Mouse (Mus musculus): ENCODE measurements around the gene Kynu. TPM values are rescaled to one million over a fixed set of nuclear protein-coding genes. Genes with fewer than 3 reads are reported as not detected.

The Kynu gene
- polyA plus RNA-seq, 2 experiments from 2014 or later, result 0.57 to 1.00 TPM

- no peak for ATAC-seq
These were observed 114.5 kb downstream of the Kynu start for GRCm38 (mm10) chr2:43669588-43669987.

DNA sequence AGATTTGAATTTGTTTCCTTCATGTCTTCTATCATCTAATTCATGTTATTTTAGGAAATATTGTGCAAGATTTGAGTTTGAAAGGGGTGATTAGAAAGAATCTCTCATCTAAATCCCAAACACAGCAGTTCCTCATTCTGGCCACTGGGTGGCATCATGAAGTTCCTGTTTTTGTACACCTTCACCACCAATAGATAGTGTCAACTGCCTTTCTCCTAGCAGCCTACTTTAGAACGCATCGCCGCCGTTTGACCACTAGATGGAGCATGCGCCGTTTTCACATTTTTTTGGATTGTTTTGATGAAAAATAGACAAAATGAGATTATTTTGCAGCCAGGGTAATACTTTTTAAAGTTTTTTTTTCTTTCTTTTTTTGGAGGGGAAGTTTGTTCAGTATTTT is 118.5 kb downstream of the Kynu start:
- ATAC-seq, result peak; percentile 100

- ATAC-seq, result no peak
These were observed 119.0 kb downstream of the Kynu start for GRCm38 (mm10) chr2:43674098-43674497.

- ATAC-seq, result no peak
These were observed 120.1 kb downstream of the Kynu start for GRCm38 (mm10) chr2:43675277-43675676.

DNA sequence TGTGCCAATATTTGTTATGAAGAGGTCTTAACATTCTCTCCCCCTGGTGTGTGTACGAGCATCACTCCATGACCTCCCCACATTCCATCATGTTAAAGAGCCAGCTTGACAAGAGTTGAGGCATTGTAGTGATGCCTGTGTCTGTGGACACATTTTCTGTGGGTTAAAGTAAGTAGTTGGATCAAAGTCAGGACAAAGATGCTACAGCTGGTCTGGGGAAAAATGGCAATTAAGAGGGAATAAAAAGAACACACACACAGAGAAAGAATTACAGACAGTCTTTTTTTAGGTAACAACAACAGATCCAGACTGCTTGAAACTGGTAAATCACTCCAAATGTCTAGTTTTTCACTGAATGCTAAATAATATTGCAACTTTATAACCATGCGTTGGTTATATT is 135.3 kb downstream of the Kynu start:
- no peak for ATAC-seq

DNA sequence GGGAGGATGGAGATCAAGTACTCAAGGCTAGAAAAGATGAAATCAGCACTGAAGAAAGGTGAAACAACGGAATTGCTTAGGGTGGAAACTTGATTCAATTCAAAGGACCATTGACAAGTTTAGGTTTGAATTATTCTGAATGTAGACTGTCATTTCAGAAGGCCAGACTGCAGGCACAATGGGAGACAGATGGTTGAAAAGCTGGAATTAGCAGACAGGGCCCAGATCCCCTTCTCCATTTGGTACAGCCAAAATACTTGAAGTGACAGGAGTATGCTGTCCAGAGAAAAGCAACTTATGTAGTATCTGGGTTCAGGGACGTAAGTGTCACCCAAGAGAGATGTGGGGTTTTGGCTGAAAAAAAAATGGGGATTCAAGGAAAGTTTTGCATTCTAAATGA is 136.2 kb downstream of the Kynu start:
- ATAC-seq, result no peak

- no peak for ATAC-seq
These were observed 140.5 kb downstream of the Kynu start for GRCm38 (mm10) chr2:43695635-43696034.

DNA sequence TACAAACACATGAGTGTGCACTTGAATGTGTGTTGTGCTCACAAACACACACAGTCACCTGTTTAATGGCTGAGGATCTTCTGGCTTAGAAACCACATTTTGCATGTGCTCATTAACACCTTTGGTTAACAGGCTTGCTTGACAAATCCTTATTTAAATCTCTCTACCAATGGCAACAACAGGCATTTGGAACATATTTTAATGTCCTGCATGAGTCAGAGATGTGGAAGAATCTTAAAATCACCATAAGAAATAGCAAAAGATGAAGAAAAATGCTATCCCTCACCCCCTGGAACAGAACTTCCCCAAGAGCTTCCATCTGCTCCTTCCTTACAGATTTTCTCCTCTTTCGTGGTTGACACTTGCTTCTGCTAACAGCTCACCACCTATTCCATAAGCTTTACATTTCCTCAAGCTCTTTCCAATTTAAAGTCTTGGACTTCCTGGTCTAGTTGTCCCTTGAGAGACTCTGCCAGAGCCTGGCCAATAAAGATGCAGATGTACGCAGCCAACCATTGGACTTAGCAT is 157.5 kb downstream of the Kynu start:
- ATAC-seq, result no peak

- ATAC-seq, result peak; percentile 63
These were observed 167.4 kb downstream of the Kynu start for GRCm38 (mm10) chr2:43722446-43723103.

DNA sequence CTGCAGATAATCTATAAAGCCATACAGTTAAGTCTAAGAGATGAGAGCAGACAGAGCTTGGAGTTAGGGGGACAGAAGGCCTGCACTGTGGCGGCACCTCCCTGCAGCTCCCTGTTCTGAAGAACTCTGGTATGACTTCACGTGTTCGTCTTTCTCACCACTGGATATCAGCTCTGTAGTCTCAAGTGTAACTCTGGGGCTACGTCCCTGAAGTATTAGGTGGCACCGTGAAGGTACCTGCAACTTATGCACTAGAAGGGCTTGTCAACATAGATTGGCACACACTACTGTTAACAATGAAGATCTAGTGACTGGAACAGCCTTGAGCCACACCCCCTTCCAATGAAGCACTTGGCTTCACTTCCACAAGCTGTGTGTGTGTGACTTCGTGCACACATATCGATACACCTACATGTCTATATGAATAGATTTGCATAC is 168.0 kb downstream of the Kynu start:
- ATAC-seq, result no peak

GRCm38 (mm10) chr2:43727181-43727580 is 172.1 kb downstream of the Kynu start:
- no peak for ATAC-seq

DNA sequence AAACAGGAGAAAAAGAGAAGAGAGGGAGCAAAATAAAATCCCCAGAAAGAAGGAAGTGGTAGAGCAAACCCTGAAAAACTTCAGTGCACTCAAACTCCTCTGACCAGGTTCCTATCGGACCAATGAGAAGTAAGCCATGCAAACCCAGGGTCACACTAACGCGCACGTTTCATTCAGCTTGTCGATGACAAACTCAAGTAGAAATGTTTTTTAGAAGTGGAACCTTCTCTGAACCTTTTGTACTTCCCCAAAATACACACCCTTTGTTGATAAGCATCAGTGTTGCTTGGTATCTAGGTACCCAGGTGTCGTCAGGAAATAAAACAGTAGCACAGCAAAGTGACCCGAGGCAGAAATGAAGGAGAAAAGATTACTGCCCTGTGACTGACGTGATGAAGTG is 172.6 kb downstream of the Kynu start:
- peak; percentile 86 for ATAC-seq

- no peak for ATAC-seq
These were observed 173.7 kb downstream of the Kynu start for GRCm38 (mm10) chr2:43728831-43729230.

Other genes starting within 250 kb of the Kynu start
- gene Arhgap15, start 193.5 kb downstream of the Kynu start, polyA plus RNA-seq (2017; shearing (Covaris generic)), result 100 to 1,000 TPM; 365 to 377 TPM

Measured in CD4-positive, CD25-positive, alpha-beta regulatory T cell, adult 4 months (primary cell).